Mouse (Mus musculus) limb, embryonic 14.5 days (tissue): ENCODE data around the gene Zfp217. TPM values are rescaled to one million over a fixed set of nuclear protein-coding genes. Genes with fewer than 3 reads are reported as not detected.
A peak's percentile ranks its signal among the peaks of the same experiment; 100 is the strongest.

Source experiments
- ATAC-seq: fragments of 200-750 bp; cut with Nextera tagmentation; 2 replicates; pipeline ENCODE4 v1.8.0; 2017; ENCODE audit warnings: low read depth, moderate number of reproducible peaks, moderate TSS enrichment; ENCODE audit not compliant: low FRiP score
- DNase-seq: peaks from one replicate; pipeline ENCODE4 v3.0.0-alpha.2; 2015; ENCODE audit warnings: low spot score
- H3K27ac ChIP-seq: fragments of 300-500 bp; sonication (generic); replicated peaks from 2 replicates; pipeline ENCODE4 v1.5.1; 2014; ENCODE audit warnings: low read depth, mild to moderate bottlenecking, low read length, moderate library complexity, mixed read lengths
- H3K27me3 ChIP-seq: fragments of 300-500 bp; sonication (generic); 2 replicates; pipeline ENCODE4 v1.6.1; 2014; ENCODE audit warnings: low read length, mixed read lengths; ENCODE audit not compliant: control insufficient read depth, insufficient read depth
- H3K36me3 ChIP-seq: fragments of 300-500 bp; sonication (generic); 2 replicates; pipeline ENCODE4 v1.6.1; 2014; ENCODE audit warnings: mild to moderate bottlenecking, low read length, moderate library complexity, mixed read lengths; ENCODE audit not compliant: control insufficient read depth, insufficient read depth
- H3K4me1 ChIP-seq: fragments of 300-500 bp; sonication (generic); 2 replicates; pipeline ENCODE4 v1.6.1; 2014; ENCODE audit warnings: antibody characterized with exemption, low read length, mixed read lengths; ENCODE audit not compliant: control insufficient read depth, insufficient read depth
- H3K4me2 ChIP-seq: fragments of 300-500 bp; sonication (generic); replicated peaks from 2 replicates; pipeline ENCODE4 v1.6.1; 2014; ENCODE audit warnings: low read depth, mild to moderate bottlenecking, low read length, moderate library complexity; ENCODE audit not compliant: severe bottlenecking
- H3K4me3 ChIP-seq: fragments of 300-500 bp; sonication (generic); replicated peaks from 2 replicates; pipeline ENCODE4 v1.5.1; 2014; ENCODE audit warnings: low read length
- H3K9ac ChIP-seq: fragments of 300-500 bp; sonication (generic); 2 replicates; pipeline ENCODE4 v1.6.1; 2014; ENCODE audit warnings: mild to moderate bottlenecking, low read depth, low read length, moderate library complexity; ENCODE audit not compliant: severe bottlenecking
- H3K9me3 ChIP-seq: fragments of 300-500 bp; sonication (generic); 2 replicates; pipeline ENCODE4 v1.6.1; 2016; ENCODE audit warnings: low read length; ENCODE audit not compliant: control insufficient read depth
- POLR2A ChIP-seq: fragments of 200-500 bp; IDR thresholded peaks from 2 replicates; pipeline ENCODE4 v1.8.0; 2012; ENCODE audit warnings: inconsistent platforms, mild to moderate bottlenecking, moderate library complexity, borderline replicate concordance; ENCODE audit not compliant: insufficient read depth, insufficient read length; ENCODE audit errors: extremely low read depth
- WGBS: fragments of 180-500 bp; shearing (Covaris S2); extraction: QIAGEN DNeasy Blood & Tissue Kit; methylation state at CpG from one replicate; pipeline ENCODE4 v1.1.7; 2014; 5-methylcytosine and 5-hydroxymethylcytosine counted together
- polyA plus RNA-seq, 2 experiments: library from polyadenylated mRNA; depleted of rRNA in 1 of 2; stranded (reverse) in 1 of 2; unstranded in 1 of 2; fragments of >200 nt; fragmentation: Nextera tagmentation in 1 of 2; extraction: Ambion mirVana in 1 of 2; gene quantifications; 2 replicates each; pipeline versions ENCODE4 v1.2.1 to v1.2.3; 2012 to 2014

Zfp217 gene
- polyA plus RNA-seq, 2 experiments, result 4.0 to 11.7 TPM

DNA sequence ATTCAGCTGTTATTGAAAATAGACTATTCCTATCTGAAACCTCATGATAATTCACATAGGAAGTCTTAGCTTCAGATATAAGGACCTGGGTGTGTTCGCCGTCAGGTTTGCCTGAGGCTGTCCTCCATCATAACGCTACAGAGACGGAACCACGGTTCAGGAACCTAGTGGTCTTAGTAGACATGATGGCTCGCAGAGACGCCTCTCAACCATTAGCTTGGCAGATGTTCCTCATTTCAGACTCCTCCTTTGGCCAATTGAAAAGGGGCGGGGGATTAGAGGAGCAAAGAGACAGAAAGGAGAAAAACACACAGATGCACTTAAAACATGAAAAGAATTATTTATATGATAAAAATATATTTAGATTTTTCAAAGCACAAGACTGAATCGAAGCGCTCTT lies 69.9 kb downstream of the Zfp217 start:
- H3K9ac ChIP-seq, result no peak overlapping the region
- DNase-seq (no peak), ATAC-seq (no peak)
- H3K36me3 ChIP-seq, result no peaks in the 10 kb centered on the region
- TF ChIP-seq POLR2A, result no peak
- H3K4me2 ChIP-seq, result no peak overlapping the region
- no peak overlapping the region for H3K4me3 ChIP-seq
- H3K27me3 ChIP-seq, result no peaks in the 10 kb centered on the region
- no peak overlapping the region for H3K27ac ChIP-seq
- peaks cover 28% of the 10 kb centered on the region for H3K4me1 ChIP-seq
- 68% methylated on average over 10 of the region's 10 CpGs for WGBS
- no peaks in the 10 kb centered on the region for H3K9me3 ChIP-seq

DNA sequence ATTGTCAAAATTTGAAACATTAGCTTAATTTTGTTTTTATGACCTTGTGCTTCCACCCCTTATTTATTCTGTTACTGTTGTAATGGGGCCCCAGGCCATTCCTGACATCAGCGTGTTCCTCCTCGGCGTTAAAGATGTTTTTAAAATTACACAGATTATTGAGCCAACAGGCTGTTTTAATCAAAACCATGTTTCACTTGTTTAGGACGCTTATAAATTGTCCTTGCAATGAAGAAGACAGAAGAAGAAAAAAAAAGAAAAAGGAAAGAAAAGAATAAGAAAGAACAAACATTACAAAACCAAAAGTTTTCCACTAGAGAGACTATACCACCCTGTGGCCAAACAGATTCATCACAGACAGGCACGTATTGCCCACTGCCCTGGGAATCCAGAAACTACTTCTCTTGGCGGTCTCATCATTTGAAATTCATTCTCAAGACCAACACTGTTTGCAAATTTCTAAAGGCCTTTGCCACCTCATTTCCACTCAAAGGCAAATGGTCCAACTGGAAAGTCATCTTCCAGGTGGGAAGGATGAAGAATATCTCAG lies 70.9 kb downstream of the Zfp217 start:
- DNase-seq, result no peak
- 33% methylated on average over 6 of the region's 6 CpGs for WGBS
- Histone ChIP-seq H3K4me1 (peaks cover 29% of the 10 kb centered on the region), H3K36me3 (no peaks in the 10 kb centered on the region), H3K27me3 (no peaks in the 10 kb centered on the region), H3K9me3 (no peaks in the 10 kb centered on the region), H3K4me3 (no peak overlapping the region), H3K4me2 (no peak overlapping the region), H3K9ac (no peak overlapping the region), H3K27ac (no peak overlapping the region)
- ATAC-seq, result no peak
- no peak for TF ChIP-seq POLR2A

DNA sequence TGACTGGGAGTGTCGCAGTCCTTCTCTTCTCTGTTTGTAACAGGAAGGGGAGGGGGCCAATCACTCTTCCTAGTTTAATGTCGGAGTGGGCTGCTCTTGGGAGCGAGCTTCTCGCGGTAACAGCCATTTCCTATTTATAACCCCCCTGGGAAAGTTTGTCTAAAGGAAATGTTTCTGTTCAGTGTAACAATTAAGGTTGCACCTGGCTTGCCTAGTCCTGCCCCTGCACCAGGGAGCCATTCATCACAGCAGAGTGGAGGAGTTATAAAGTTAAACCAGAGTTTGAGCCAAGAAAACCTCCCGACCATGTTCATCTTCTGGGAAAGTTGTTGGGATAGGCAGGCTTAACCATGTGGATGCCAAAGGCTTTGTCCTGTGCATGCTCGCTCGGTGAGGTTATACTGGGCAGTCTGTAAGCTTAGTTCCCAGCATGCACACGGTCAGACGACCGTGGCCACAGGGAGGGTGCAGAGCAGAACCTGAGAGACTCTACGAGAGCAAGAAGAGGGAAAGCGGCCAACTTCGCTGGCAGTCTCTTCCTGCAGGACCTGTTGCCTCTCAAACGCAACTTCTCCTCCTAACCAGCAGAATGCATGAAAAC lies 77.2 kb downstream of the Zfp217 start:
- peak overlapping the region; percentile 59; the same call in 1 of the 2 replicates for H3K27ac ChIP-seq
- peaks cover 33% of the 10 kb centered on the region for H3K4me1 ChIP-seq
- H3K4me3 ChIP-seq, result peak overlapping the region; percentile 20; the same call in 1 of the 2 replicates
- ATAC-seq (peak; percentile 92), DNase-seq (peak; percentile 95)
- 4% methylated on average over 15 of the region's 15 CpGs for WGBS
- TF ChIP-seq POLR2A, result no peak
- peaks cover 5% of the 10 kb centered on the region; the same call in 1 of the 2 replicates for H3K9me3 ChIP-seq
- H3K36me3 ChIP-seq, result no peaks in the 10 kb centered on the region
- H3K27me3 ChIP-seq, result no peaks in the 10 kb centered on the region
- no peak overlapping the region for H3K9ac ChIP-seq
- peak overlapping the region; percentile 47 for H3K4me2 ChIP-seq

DNA sequence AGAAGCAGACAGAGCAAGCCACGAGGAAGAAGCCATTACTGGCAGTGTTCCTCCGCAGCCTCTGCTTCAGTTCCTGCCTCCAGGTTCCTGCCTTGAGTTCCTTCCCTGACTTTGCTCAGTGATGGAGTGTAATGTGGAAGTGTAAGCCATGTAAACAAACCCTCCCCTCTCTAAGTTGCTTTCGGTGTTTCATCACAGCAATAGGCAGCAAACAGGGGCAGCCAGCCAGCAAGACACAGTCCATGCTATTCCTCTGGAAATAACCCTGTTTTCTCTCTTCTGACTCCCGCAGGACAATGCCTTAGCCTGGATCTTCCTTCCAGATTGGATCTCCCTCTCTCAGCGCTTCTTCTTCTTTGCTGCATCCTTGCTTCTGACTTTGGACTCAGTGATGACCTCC lies 77.9 kb downstream of the Zfp217 start:
- Histone ChIP-seq H3K4me1 (peaks cover 25% of the 10 kb centered on the region), H3K9ac (no peak overlapping the region), H3K36me3 (no peaks in the 10 kb centered on the region), H3K9me3 (peaks cover 5% of the 10 kb centered on the region; the same call in 1 of the 2 replicates), H3K27me3 (no peaks in the 10 kb centered on the region), H3K4me2 (no peak overlapping the region), H3K4me3 (no peak overlapping the region), H3K27ac (0 out of 2 replicates have a peak overlapping the region, but pooled peaks have one; percentile 48)
- DNase-seq (no peak), ATAC-seq (no peak)
- 79% methylated on average over 5 of the region's 5 CpGs for WGBS
- TF ChIP-seq POLR2A, result no peak

DNA sequence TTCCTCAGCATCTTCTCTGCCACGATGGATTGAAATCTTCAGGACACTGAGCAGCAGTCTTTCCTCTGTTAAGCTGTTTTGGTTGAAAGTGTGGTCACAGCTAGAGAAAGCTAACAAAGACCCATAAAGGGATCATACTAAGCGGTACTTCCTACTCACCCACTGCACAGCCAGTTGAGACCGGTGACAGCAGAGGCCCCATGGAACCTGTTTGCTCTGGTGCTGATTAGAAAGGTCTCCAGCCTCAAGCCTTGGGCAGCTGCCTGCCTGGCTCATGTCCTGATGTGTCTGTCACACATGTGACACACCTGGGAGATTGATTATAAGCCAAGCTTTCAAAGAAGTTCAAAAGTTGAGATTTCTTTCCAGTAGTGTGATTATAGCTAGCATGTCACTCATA lies 85.5 kb downstream of the Zfp217 start:
- Histone ChIP-seq H3K4me1 (0 out of 2 replicates have a peak, but pooled peaks cover 3% of the 10 kb centered on the region), H3K36me3 (no peaks in the 10 kb centered on the region), H3K9me3 (no peaks in the 10 kb centered on the region), H3K27ac (no peak overlapping the region), H3K27me3 (no peaks in the 10 kb centered on the region), H3K4me3 (no peak overlapping the region), H3K4me2 (no peak overlapping the region), H3K9ac (no peak overlapping the region)
- no peak for TF ChIP-seq POLR2A
- no peak for ATAC-seq
- no peak for DNase-seq
- WGBS, result 64% methylated on average over 3 of the region's 3 CpGs

DNA sequence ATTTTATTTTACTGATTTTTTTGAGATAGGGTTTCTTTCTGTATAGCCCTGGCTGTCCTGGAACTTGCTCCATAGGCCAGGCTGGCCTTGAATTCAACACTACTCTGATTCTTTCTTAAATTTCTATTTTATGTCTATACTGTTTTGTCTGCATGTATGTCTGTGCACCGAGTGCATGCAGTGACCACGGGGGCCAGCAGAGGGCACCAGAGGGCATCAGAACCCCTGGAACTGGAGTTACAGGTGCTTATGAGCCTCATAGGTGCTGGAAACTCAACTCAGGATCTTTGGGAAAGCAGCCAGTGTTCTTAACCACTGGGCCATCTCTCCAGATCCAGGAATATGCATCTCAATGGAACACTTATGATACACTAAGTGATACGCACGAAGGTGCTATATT lies 87.8 kb downstream of the Zfp217 start:
- Histone ChIP-seq H3K27ac (no peak overlapping the region), H3K4me3 (no peak overlapping the region), H3K9ac (no peak overlapping the region), H3K36me3 (no peaks in the 10 kb centered on the region), H3K27me3 (no peaks in the 10 kb centered on the region), H3K4me2 (no peak overlapping the region), H3K9me3 (no peaks in the 10 kb centered on the region), H3K4me1 (0 out of 2 replicates have a peak, but pooled peaks cover 3% of the 10 kb centered on the region)
- DNase-seq, result no peak
- ATAC-seq, result no peak
- TF ChIP-seq POLR2A, result no peak
- WGBS, result 68% methylated on average over 4 of the region's 4 CpGs
